Mouse (Mus musculus) G1E (cell line): Measurements from ENCODE around the gene Arl8b.

Experiments
- CTCF ChIP-seq: IDR thresholded peaks from 2 replicates; pipeline ENCODE4 v1.5.1; 2012; ENCODE audit warnings: low read depth, low read length, inconsistent platforms, mixed read lengths
- GATA1 ChIP-seq: IDR thresholded peaks from 2 replicates; pipeline ENCODE4 v1.6.1; 2012; ENCODE audit warnings: borderline replicate concordance, low read length, inconsistent platforms, mixed read lengths
- POLR2AphosphoS5 ChIP-seq: IDR thresholded peaks from 2 replicates; pipeline ENCODE4 v1.6.1; 2012; ENCODE audit warnings: low read depth, low read length, inconsistent platforms; ENCODE audit not compliant: insufficient replicate concordance

DNA sequence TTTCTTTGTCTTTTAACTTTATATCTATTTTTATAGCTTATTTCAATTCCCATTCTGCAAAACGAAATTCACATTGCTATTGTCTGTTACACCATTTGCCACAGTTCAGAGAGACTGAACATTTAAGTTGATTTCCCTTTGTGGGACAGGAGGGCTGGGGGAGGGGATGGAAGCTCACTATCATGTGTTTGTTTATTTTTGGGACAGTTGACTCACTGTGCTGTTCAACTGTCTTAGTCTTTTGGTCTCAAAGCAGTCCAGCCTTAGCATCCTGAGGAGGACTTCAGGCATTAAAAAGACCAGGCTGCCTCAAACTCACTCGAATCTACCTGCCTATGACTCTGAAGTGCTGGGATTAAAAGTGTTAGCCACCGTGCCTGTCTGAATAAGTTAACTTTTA lies 43.2 kb downstream of the Arl8b start:
- TF ChIP-seq GATA1 = no peak
- TF ChIP-seq CTCF = no peak
- TF ChIP-seq POLR2AphosphoS5 = no peak
